Mouse (Mus musculus) cerebellum, adult 18-20 months (tissue): ENCODE results near the gene Dusp27.
"Not testable (repeated sequence)": the region's sequence is repeated elsewhere in the genome, so short reads cannot be mapped to it uniquely, and the experiment has no call there.

Source experiments
- DNase-seq, 2 experiments: peaks; one replicate each; pipeline ENCODE4 v3.0.0; 2021

Gene Dusp27

DNA sequence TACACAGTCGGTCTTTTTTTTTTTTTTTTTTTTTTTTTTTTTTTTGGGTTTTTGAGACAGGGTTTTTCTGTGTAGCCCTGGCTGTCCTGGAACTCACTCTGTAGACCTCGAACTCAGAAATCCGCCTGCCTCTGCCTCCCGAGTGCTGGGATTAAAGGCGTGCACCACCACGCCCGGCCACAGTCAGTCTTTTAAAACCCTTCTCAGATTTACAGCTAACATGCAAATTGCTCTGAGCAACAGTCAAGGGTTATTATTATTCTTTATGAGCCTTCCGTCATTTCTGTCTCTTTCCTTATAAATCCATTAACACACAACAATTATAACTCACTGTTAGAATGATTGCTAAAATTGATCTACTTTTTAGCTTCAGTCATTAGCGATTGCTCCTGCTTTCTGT is 14.1 kb upstream of the Dusp27 start:
- not testable (repeated sequence) for DNase-seq

DNA sequence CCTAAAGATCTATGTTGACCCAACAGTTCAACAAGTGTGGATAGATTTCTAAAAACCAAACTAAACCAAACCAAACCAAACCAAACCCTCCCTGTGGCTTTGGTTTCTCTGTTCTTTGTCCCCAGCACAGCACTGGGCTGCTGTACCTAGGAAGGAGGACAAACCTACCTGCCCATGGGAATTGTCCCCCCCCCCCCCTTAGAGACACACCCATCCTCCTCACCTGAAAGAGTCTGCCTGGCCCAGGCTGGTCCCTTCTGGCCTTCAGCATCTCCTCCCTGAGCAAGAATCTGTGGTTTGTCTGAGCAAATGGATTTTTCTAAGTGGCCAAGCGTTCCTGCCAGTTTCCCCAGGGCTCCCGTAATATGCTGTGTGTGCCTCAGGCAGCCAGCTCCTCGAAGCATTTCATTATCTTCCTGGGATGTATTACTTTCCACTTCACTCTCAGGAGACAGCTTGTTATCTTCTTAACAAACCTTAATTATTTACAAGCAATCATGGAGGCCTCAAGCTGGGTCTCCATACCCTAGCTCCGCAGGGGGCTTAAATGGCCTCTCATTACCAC is 12.0 kb upstream of the Dusp27 start:
- no peak for DNase-seq

DNA sequence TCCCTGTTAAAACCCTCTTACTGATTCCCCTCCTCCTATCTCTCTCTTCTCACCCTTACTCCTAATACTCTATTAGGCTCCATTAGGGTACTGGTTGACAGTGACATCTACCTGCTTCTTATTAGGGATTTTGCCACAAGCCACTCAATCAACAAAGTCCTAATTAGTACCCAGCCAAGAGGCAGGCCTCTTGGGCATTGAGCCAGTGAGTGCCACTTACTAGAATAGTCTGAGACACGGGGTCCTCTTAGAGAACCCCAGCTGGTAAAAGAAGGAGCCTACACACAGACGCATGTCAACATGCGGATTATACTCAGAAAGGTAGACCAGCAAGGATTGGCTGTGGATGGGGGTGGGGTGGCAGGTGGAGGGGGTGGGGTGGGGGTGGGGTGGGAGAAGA is 11.4 kb upstream of the Dusp27 start:
- no peak for DNase-seq

DNA sequence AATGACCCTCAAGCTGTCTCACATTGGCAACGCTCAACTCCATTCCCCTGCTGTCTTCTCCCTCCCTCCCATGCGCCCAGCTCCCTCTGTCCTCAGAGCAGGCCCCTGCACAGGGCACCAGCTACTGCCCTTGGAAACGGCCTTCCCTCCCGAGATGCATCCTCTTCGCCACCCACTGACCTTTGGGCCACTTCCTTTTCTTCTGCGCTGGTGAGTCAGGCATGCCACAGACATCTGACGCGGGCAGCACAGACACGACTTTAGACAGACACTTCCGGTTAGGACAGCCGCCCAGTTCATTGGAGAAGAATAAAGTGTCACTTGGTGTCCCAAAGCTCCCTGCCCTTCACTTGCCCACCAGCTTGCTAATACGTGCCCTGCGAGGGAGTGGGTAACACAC is 10.4 kb upstream of the Dusp27 start:
- no peak for DNase-seq

DNA sequence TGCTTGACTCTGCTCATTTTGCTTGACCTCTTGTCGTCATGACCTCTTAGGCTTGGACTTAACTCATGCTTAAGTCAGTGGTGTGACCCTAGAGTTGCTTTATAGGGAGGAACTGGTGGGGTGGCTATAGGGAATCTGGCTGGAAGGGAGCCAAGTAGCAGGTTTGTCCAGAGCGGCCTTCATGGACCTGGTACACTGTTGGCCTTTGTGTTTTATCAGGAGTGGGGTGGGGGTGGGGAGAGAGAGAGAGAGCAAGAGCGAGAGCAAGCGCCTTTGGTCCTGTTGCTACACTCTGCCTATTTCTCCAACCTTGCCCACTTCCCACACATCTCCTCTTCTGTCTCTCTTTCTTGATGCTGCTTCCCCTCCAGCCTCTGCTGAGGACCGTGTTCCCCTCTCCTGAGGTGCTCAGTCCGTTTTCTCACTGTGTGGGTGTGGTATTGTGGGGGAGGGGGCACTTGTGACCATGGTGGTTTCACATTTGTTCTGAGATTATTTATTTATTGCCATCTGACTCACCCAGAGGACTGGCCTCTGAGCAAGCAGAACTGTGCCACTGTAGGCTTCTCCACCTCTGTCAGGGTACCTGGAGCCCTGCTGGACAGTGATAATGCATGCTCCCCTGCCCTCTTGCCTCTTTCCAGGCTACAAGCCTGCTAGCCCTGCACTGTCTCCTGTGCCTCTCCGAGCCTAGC is 9.7 kb upstream of the Dusp27 start:
- no peak for DNase-seq

DNA sequence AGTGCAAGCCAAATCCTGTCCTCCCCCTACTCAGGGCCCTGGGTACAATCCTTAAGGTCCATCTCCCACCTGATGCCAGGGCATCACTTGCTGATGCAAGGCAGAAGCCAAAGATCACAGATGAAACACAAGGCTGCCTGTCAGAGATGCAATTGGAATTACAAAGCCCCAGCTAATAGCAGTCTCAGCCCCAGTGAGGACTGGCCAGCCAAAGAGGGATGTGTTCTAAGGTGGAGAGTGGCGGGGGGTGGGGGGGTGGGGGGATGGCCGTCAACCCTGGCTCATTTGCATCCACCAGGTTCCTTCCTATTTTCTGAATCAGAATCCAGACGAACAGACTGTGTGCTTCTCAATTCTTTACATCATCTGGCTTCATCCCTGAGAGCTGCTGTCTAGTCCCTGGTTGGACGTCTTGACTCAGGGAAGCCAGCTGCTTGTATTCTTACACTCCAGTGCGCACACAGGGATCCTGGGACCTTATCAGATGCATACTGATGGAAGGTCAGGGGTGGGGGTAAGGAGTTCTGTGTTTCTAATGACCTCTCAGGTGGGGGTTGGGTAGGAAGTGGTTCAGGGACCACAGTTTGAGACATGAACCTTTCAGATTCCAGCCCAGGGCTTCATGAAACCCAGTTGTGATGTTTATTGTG is 7.5 kb upstream of the Dusp27 start:
- DNase-seq, result no peak

DNA sequence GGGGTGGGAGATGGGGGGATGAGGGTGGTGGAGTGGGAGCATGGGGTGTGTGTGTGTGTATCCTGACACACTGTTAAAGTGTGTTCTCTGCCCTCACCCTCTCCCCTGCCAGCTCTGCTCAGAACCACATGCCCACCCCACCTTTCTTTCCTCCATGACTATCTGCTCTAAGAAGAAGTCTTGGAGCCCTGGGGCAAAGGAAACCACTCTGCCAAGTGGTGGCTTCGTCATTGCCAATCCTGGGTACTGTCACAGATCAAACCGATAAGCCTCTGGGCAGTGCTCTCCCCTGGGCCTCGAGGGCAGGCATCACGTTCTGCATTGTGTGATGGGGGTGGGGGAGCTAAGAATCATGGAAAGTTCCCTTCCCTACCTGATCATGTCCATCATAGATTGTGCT is 4.6 kb upstream of the Dusp27 start:
- DNase-seq, result no peak

DNA sequence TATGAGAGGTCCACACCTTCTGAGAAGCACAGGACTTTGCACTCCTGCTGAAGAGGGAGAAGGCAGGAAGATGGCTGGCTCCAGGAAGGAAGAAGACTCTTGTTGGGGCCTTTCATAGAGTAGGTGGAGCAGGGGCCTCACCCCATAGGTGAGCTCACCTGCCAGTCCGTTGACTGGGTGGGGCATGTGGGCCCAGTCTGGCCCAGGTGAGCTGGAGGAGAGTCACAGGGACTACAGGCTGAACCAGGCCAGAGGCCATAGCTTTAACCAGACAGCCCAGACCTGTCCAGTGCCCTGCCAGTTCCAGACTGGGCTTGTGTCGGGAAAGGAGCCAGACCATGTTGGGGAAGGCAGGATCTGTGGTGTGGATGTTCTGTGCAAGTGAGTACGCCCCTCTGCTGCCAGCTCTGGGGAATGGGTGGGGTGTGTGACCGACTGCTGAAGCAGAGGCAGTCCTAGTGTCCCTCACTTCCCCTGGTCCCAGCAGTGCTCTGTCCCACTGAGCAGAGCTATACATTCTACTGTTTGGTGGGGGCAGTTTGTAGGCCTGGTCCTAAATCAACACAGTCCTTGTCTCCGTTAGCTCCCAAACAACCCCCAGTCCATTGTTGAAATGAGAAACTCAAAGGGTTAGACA is 2.6 kb upstream of the Dusp27 start, which contains the start of gene Gpa33:
TSS of gene Gpa33 (plus strand) at position 15 of the 637 bp plus-strand sequence.
- no peak for DNase-seq

DNA sequence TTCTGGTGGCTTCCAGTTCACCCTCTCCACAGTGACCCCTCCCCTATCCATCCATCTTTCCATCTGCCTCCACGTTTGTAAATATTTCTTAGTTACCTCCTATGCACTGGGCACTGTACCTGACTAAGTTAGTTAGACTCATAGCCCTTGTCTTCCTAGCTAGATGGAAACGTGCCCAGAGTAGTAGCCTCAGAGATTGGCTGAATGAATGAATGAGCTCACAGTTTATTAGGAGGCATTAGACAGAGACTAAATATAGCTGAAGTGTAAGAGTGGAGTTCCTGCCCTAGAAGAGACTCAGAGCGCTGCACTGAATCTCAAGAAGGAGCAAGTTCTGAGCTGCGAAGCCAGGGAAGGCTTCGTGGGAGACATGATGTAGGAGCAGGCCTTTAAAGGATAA is 829 bp upstream of the Dusp27 start:
- no peak for DNase-seq

DNA sequence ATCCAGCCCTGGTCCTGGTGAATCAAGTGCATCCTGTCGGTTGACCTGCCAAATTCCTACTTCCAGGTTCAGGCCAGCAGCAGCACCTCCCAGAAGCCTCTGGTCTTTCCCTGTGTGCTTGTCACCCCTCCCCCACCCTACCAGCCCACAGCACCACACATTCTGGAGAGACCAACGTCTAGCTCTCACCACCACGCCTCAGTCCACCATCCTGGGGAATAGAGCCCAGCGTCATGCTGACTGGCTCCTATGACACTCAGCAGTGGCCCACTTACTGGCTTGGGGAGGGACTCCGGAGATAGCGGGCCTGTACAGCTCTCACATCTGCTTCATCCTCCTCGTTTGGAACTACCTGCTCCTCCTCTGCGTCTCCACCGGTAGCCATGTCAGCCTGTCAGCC is 927 bp downstream of the Dusp27 start:
- DNase-seq, result no peak

DNA sequence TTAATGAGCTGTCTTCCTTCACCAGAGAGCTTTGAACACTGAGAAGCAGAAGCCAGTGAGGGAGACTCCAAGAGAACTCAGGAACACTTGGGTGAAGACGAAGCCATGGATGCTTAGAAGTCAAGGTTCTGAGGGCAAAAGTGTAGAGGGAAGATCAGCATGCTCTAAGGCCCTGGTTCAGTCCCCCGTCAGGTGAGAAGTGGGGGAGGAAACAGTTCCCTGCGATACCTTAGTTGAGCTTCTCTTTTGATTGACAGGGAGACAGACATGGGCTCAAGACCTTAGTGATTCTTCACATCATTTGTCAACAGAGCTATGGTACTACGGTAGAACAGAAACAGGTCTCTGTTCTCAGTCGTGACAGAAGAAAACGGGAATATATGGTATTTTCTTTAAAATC is 1.4 kb downstream of the Dusp27 start:
- no peak for DNase-seq

DNA sequence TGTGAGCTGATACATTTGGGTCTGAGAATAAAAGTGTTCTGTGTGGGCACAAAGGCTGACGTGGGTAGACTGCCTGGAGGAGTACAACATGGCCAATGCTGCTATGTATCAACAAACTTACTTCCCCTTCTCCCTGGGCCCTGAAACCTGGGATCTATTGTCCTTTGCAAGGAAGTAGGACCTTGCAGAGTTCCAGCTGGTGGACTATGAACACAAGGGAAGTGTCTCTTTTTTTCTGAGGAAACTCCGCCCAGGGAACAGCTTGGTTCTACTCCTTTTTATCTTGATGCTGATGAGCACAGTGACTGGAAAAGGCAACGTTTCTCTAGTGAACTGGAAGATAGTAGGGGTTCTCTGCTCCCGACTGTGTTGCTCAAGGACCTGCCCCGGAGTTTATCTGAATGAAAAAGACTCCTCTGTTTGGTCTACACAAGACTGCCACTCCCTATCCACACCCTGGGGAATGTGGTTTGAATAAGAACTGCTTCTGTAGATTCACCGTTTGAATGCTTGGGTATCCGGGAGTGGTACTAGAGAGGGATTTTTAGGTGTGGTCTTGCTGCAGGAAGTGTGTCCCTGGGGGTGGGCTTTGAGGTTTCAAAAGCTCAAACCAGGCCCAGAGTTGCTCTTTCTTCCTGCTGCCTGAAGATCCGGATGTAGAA is 2.7 kb downstream of the Dusp27 start:
- no peak for DNase-seq

DNA sequence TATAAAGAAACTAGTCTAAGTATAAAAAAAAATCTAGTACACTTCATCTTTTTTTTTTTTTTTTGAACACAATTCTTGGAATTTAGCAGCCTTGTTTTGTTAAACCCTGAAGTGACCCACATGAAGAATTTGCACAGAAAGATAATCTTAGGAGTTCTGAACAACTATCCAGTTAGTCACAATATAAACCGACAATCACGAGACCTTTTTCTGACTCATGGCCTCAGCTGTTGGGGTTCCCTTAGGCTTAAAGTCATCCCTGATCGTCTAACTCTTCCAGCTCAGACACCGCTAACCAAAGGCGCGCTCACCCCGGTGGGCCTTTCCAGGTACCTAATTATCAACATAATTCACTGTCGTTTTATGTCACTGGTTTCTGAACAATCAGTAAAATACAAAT is 4.0 kb downstream of the Dusp27 start:
- no peak for DNase-seq

DNA sequence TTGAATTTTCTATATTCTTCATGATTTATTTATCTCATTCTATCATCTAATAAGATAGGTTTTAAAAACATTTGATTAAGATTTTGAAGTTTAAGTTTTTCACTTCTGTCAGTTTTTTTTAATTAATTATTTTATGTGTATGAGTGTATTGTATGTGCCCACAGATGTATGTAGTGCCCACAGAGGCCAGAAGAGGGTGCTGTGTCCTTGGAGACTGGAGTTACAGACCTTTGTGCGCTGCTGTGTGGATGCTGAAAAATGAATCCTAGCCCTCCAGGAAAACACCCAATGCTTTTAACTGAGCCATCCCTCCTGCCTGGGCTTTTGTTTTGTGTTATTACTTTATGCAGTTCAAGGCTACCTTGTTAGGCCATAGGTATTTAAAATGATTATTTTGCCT is 4.7 kb downstream of the Dusp27 start:
- no peak for DNase-seq

DNA sequence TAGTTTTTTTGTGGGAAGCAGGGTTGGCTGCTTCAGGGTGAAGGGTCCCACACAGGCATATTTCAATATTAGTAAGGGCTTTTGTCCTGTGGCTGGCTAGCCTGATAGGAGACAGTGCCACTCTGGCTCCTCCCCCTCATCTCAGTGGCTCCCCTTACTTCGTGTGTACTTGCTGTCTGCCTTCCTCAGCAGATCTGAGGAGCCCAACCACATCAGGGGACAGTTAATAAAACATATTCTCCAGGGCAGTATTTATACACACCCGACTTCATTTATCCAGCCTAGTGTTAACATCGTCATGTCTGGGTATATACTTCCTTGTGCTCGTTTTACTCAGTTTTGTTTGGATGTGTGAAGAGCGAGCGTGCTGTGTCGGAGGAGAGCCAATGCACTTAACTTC is 5.6 kb downstream of the Dusp27 start:
- DNase-seq, result no peak

DNA sequence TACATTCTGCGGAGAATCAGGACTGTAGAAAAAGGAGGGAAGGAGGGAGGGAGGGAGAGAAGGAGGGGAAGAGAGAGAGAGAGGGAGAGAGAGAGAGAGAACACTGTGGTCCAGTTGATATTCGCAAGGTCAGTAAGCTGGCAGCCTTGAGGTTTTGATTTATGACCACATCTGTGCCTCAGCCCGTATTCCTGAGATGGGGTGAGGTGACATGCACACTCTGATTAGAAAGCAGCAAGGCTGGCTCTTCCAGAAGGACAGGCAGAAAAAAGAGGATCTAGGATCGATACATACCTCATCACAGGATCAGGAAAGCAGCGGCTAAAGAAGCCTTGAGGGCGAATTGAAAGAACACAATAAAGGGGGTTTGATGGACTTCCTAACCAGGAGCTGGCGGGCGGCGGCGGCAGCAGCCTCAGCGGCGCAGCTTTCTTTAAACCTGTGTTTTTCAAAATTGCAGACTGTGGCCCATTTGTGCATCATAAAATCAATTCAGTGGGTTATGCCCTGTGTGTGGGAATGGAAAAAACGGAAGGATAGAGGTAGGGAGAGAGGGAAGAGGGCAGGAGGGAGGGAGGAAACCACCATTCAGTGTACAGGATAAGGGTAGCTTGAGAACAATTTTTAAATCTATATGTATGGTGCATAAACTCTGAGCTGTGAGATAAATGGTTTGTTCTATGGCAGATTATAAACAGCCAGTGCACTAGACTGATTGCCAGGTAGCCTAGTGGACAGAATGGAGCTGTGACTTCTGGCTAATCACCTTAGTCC is 9.7 kb downstream of the Dusp27 start:
- no peak for DNase-seq

DNA sequence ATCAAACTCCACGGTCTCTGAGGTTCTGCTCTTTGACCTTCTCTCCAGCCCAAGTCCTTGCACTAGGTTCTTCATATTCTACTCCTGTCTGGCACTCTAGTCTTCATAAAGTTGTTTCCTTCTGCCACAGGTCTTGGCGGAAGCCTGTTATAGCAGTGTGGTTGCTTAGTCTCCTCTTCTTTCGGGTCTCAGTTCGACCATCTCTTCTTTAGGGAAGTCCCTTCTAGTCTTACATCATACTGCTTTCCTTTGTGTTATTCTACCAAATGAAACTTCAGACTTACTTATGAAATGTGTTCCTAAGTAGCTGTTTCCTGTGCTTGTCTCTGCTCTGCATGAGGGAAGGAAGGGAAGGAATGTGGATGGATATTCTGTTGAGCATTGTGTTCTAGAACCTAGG is 12.0 kb downstream of the Dusp27 start:
- DNase-seq, result no peak

DNA sequence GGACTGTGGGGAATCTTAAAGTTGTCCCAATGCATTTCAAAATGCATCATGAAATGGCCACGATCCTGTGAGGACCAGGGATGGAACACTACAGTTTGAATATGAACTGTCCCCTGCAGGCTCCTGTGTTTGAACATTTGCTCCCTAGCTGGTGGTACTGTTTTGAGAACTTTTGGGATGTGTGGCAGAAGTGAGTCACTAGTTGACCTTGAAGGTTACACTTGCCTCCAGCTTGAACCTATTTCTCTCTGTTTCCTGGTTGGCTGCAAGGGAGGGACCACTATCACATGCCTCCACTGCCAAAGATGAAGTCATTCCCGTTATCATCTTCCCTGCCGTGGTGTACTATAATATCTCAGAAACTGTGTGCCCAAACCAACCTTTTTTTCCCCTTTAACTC is 12.7 kb downstream of the Dusp27 start:
- DNase-seq, result no peak

DNA sequence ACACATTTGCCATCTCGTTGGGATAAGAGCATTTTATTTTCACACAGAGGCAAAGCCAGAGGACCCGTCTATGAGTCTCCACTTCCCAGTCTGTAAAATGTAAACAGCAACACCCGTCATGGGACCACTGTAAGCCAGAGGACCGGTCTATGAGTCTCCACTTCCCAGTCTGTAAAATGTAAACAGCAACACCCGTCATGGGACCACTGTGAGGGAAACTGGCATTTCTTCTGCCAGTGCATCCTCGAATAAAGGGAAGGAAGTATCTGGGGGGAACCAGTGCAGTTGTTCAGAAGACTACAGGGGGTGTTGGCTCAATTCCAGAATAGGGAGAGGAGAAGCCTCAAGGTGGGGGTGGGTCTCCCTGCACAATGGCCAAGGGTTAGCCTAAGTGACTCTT is 22.3 kb downstream of the Dusp27 start:
- no peak for DNase-seq

DNA sequence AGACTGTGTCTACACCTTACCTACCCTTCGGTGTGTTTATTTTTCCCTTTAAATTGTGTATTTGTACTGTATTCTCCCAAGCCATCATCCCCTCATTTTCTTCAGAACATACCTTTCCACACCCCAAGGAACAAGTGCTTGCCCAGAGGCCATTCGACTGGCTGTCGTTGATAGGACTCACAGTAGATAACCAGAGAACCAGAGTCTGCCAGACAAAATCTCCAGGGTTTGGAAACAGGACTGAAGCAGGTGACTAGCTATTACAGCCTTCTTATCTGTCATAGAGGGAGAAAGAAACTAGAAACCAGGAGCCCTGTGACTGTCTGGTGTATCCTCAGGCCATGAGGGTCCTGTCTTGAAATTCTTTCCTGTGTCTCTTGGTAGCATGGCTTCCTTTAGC is 22.9 kb downstream of the Dusp27 start:
- no peak for DNase-seq

DNA sequence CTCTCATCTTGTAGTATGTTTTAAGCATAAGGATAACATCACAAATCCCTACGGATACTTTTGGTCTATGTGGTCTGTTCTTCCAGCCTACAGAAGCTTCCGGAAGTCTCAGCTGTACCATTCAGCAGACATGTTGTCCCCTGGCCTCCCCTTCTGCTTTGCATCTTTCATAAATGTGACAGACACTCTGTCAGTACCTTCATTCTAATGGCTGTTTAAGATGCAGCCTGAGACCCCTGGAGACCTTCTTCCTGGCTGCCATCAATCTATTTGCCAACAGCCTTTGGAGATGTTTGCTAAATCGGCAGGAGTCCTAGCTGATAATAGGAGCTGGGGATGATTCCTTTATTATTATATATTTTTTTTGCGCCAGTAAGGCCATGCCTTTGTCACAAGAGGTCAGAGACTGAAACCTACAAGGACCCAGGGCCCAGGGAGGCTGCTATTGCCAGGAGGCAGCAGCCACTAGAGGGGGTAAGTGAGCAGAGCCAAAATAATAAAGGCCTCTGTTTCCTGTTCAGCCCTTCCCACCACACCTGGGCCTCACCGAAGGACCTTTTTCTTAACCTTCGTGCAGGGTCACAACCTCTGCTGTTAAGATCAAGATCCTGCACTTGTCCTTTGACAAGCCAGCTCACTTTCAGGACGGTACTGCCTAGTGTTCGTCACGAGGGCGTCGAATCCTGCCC is 24.7 kb downstream of the Dusp27 start:
- DNase-seq, result no peak

DNA sequence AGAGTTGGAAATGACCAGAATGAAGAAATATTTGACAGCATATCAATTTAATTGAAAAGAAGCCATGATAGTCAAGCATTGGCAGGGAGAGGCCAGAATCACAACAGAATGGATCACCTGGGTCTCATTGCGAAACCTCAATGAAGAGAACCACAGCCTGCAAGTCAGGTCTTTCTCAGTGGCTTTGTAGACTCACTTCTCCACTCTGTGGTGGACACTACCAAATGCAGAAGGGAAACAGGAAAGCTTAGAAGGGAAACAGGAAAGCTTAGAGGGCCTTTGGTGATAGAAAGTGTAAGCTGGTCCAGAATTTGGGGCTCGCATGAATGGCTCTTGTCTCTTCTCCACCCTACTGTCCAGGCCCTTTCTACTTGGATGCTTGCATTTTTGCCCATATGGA is 29.6 kb downstream of the Dusp27 start:
- DNase-seq, result no peak
